In the genomic region with DNA sequence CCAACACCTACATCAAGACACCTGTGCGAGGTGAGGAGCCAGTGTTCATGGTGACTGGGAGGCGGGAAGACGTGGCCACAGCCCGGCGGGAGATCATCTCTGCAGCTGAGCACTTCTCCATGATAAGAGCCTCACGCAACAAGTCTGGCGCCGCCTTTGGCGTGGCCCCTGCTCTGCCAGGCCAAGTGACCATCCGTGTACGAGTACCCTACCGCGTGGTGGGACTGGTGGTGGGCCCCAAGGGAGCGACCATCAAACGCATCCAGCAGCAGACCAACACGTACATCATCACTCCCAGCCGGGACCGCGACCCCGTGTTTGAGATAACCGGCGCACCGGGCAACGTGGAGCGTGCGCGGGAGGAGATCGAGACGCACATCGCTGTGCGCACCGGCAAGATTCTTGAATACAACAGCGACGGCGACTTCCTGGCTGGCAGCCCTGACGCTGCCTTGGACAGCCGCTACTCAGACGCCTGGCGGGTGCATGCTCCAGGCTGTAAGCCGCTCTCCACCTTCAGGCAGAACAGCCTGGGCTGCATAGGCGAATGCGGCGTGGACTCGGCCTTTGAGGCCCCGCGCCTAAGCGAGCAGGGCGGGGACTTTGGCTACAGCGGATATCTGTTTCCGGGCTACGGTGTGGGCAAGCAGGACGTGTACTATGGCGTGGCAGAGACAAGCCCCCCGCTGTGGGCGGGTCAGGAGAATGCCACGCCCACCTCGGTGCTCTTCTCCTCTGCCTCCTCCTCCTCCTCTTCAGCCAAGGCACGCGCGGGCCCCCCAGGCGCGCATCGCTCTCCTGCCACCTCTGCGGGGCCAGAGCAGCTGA, we compare ENCODE assay signal across 8 mouse cellular contexts. TPM values are rescaled to one million over a fixed set of nuclear protein-coding genes. Genes with fewer than 3 reads are reported as not detected.
A peak's percentile ranks its signal among the peaks of the same experiment; 100 is the strongest.
DNase-seq lines count a peak whose midpoint lies in the region; ATAC-seq and TF ChIP-seq lines count a peak whose summit lies in the region.

No protein-coding gene starts in this region.

- H3K4me3 ChIP-seq in intestine, embryonic 14.5 days (ENCODE audit: low read depth, low read length): peak overlapping the region; percentile 97
- peak overlapping the region; percentile 55 for H3K4me3 ChIP-seq in left cerebral cortex, adult 2 months

- H3K36me3 ChIP-seq in intestine, embryonic 14.5 days (ENCODE audit: control insufficient read depth, insufficient read depth, low read length): peaks cover 60% of the 10 kb centered on the region

- WGBS in intestine, embryonic 14.5 days: 8% methylated on average over 63 of the region's 64 CpGs

- peak overlapping the region; percentile 29 for H3K9ac ChIP-seq in intestine, embryonic 14.5 days (ENCODE audit: low read length)

- no peak for ATAC-seq in CD4-positive, CD25-positive, alpha-beta regulatory T cell, adult 4 months
- peak; percentile 10; the same call in 1 of the 2 replicates for ATAC-seq in intestine, embryonic 14.5 days (replicated peaks; ENCODE audit: low FRiP score, low TSS enrichment, low read depth)

- TF ChIP-seq CTCF in left cerebral cortex, adult 2 months (IDR thresholded peaks at IDR 0.05): no peak

- peaks cover 49% of the 10 kb centered on the region for H3K4me1 ChIP-seq in intestine, embryonic 14.5 days (replicated peaks; ENCODE audit: control insufficient read depth, insufficient read depth, low read length)

- H3K27ac ChIP-seq in intestine, embryonic 14.5 days (ENCODE audit: low read depth): peak overlapping the region; percentile 51; the same call in 1 of the 2 replicates
- peak overlapping the region; percentile 83 for H3K27ac ChIP-seq in left cerebral cortex, adult 2 months

- peak; percentile 46 for DNase-seq in CD4-positive, CD25-positive, alpha-beta regulatory T cell, adult 2 months (ENCODE audit: low read depth, low spot score)
- DNase-seq in embryo, embryonic 11 days: peak; percentile 90
- peak; percentile 86 for DNase-seq in gastrocnemius, postnatal 25 days
- peak; percentile 81 for DNase-seq in intestine, embryonic 14.5 days (ENCODE audit: low spot score)
- DNase-seq in left cerebral cortex, adult 2 months (ENCODE audit: extremely low spot score in 1 of 2, low spot score in 2 of 2): peak; percentile 74 to 76
- peak; percentile 91 for DNase-seq in lung, postnatal 36 days
- peak; percentile 42 for DNase-seq in right cerebral cortex, postnatal 4 days

- H3K27me3 ChIP-seq in intestine, embryonic 14.5 days (replicated peaks; ENCODE audit: control insufficient read depth, insufficient read depth, low read length): no peaks in the 10 kb centered on the region

- peak overlapping the region; percentile 96 for H3K4me2 ChIP-seq in intestine, embryonic 14.5 days (ENCODE audit: low read length)

- intact Hi-C loops in left cerebral cortex, adult 2 months (cut with DNase I): no loop called here

- H3K9me3 ChIP-seq in intestine, embryonic 14.5 days (ENCODE audit: control insufficient read depth, low read length): no peaks in the 10 kb centered on the region

RNA-seq across cellular contexts. Expression of gene Mex3a, which starts 4.1 kb away (rescaled TPM):
- polyA plus RNA-seq in CD4-positive, CD25-positive, alpha-beta regulatory T cell, adult 4 months (2017; shearing (Covaris generic)): 1 to 10 TPM in 1 of 2 experiments, under 1 TPM in 1; 0.60 to 1.5 TPM
- total RNA-seq in gastrocnemius, postnatal 25 days (2021): under 1 TPM; 0.24 to 0.33 TPM
- polyA plus RNA-seq in intestine, embryonic 14.5 days (2014; fragmentation: Nextera tagmentation; extraction: Ambion mirVana): 19.8 and 23.8 TPM in 2 replicates
- total RNA-seq in left cerebral cortex, adult 2 months (2021): 1 to 10 TPM; 3.2 TPM

RNA-seq across cellular contexts. Expression of gene Rab25, which starts 11.8 kb away (rescaled TPM):
- not detected for polyA plus RNA-seq in CD4-positive, CD25-positive, alpha-beta regulatory T cell, adult 4 months (2017; shearing (Covaris generic))
- not detected for total RNA-seq in gastrocnemius, postnatal 25 days (2021)
- polyA plus RNA-seq in intestine, embryonic 14.5 days (2014; fragmentation: Nextera tagmentation; extraction: Ambion mirVana): 55.6 and 56.9 TPM in 2 replicates
- total RNA-seq in left cerebral cortex, adult 2 months (2021): not detected

RNA-seq across cellular contexts. Expression of gene Lamtor2, which starts 16.6 kb away (rescaled TPM):
- polyA plus RNA-seq in CD4-positive, CD25-positive, alpha-beta regulatory T cell, adult 4 months (2017; shearing (Covaris generic)): 100 to 1,000 TPM; 197 to 234 TPM
- 10 to 100 TPM; 76.1 to 81.1 TPM for total RNA-seq in gastrocnemius, postnatal 25 days (2021)
- 98.9 and 102 TPM in 2 replicates for polyA plus RNA-seq in intestine, embryonic 14.5 days (2014; fragmentation: Nextera tagmentation; extraction: Ambion mirVana)
- 10 to 100 TPM; 98.3 to 99.1 TPM for total RNA-seq in left cerebral cortex, adult 2 months (2021)

RNA-seq across cellular contexts. Expression of gene Ubqln4, which starts 17.2 kb away (rescaled TPM):
- polyA plus RNA-seq in CD4-positive, CD25-positive, alpha-beta regulatory T cell, adult 4 months (2017; shearing (Covaris generic)): 10 to 100 TPM; 11.9 to 12.0 TPM
- 10 to 100 TPM; 59.6 to 67.2 TPM for total RNA-seq in gastrocnemius, postnatal 25 days (2021)
- 59.0 and 60.8 TPM in 2 replicates for polyA plus RNA-seq in intestine, embryonic 14.5 days (2014; fragmentation: Nextera tagmentation; extraction: Ambion mirVana)
- total RNA-seq in left cerebral cortex, adult 2 months (2021): 100 to 1,000 TPM; 137 to 148 TPM

RNA-seq across cellular contexts. Expression of gene Lmna, which starts 26.6 kb away (rescaled TPM):
- polyA plus RNA-seq in CD4-positive, CD25-positive, alpha-beta regulatory T cell, adult 4 months (2017; shearing (Covaris generic)): 1 to 10 TPM; 5.0 to 5.1 TPM
- total RNA-seq in gastrocnemius, postnatal 25 days (2021): 100 to 1,000 TPM in 1 of 2 experiments, 10 to 100 TPM in 1; 99.2 to 106 TPM
- 86.0 and 96.0 TPM in 2 replicates for polyA plus RNA-seq in intestine, embryonic 14.5 days (2014; fragmentation: Nextera tagmentation; extraction: Ambion mirVana)
- total RNA-seq in left cerebral cortex, adult 2 months (2021): 10 to 100 TPM; 59.3 to 61.7 TPM
